Mouse (Mus musculus) adrenal gland, adult 2 months (tissue): ENCODE measurements around the gene Camta1. TPM values are rescaled to one million over a fixed set of nuclear protein-coding genes. Genes with fewer than 3 reads are reported as not detected.

Source experiments
- DNase-seq: peaks from one replicate; pipeline ENCODE4 v3.0.0; 2021
- polyA plus RNA-seq: library from polyadenylated mRNA; depleted of rRNA; stranded (reverse); fragments of >200 nt; gene quantifications from 2 replicates; pipeline ENCODE4 v1.2.3, GENCODE M21; 2012
- total RNA-seq, 2 experiments: library from RNA; stranded (reverse); gene quantifications; 2 replicates each; pipeline ENCODE4 v1.2.3; 2021

Camta1 gene
- total and polyA plus RNA-seq, 3 experiments: 8.5 to 35.0 (median 24.0) TPM

GRCm38 (mm10) chr4:151385985-151386700 lies 475.5 kb downstream of the Camta1 start:
- peak; percentile 8 for DNase-seq

- DNase-seq: no peak
Measured at GRCm38 (mm10) chr4:151377731-151378130, 483.9 kb downstream of the Camta1 start.

DNA sequence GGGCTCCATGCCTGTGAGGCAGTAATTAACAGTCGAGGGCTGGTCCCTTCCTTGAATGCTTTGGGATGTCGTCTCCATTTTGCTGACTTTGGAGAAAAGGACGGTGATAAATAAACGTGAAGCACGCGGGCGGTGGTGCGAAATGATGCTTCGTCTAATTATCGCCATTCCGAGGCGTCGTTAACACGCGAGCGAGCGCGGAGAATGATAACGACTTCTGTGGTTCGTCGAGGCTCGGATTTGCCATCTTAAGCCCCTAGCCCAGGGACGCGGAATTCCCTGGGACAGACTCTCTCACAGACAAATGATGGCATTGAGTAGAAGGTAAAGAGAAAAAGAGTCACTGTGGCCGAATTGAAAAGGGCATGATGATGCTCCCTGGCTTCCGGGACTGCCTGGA lies 485.4 kb downstream of the Camta1 start:
- no peak for DNase-seq

DNA sequence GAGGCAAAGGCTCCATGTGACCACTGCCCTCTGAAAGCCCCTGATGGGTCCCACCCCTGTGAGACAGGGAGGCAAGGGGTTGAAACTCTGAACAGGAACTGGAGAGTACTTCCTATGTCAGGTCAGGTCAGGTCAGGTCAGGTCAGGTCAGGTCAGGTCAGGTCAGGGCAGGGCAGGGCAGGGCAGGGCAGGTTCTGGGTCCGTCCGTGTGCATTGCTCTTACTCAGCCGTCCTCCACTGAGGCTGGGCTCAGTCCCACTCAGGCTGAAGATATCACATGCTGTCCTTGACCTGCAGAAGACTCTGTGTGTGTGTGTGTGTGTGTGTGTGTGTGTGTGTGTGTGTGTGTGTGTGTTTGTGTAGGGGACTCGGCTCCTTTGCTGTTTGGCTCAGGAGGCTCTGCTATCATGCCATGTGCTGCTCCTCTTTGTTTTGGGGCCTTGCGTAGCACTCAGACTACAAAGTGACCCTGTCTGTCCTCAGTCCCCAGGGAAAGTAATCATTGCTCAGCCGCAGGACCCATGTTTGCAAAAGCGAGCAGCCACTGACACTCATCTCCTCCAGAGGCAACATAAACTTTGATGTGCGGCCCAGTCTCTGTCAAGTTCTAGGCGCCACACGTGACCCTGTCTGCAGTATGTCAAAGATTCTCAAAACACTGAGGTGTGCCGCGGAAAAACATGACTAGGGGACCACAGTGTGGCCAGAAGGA lies 488.7 kb downstream of the Camta1 start:
- no peak for DNase-seq

- no peak for DNase-seq
Measured at GRCm38 (mm10) chr4:151366941-151367545, 494.6 kb downstream of the Camta1 start.

DNA sequence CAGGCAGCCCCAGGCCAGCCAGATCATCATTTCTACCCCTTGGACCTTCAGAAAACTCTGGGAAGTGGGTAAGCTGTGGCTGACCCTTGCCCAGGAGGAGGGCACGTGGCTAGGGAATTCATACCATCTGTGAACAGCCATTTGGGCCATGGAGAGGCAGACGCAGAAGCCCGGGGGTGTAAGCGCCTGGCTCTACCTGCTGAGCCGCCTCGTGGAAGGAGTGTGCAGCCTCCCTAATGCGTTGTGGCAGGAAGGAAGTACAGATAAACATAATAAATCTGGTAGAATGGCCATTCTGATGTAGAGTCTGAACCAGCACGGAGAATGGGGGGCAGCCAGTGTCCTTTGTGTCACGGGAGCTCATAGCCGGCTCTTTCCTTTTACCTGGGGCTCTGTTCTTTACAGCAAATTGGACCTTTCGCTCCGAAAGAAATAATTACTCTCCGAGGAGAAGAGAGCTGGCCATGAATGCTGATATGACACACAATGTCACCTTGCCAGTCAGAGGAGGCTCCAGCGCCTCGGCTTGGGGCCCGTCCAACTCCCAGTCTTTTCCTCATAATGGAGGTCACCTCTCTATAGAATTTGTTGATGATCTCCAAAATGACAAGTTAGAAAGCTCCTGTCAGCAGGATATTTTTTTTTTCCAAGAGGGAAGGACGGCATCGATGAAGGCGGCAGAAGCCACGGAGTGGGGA lies 500.6 kb downstream of the Camta1 start:
- peak; percentile 28 for DNase-seq

GRCm38 (mm10) chr4:151355505-151355904 lies 506.2 kb downstream of the Camta1 start:
- no peak for DNase-seq

GRCm38 (mm10) chr4:151352791-151353190 lies 508.9 kb downstream of the Camta1 start:
- DNase-seq: no peak

DNA sequence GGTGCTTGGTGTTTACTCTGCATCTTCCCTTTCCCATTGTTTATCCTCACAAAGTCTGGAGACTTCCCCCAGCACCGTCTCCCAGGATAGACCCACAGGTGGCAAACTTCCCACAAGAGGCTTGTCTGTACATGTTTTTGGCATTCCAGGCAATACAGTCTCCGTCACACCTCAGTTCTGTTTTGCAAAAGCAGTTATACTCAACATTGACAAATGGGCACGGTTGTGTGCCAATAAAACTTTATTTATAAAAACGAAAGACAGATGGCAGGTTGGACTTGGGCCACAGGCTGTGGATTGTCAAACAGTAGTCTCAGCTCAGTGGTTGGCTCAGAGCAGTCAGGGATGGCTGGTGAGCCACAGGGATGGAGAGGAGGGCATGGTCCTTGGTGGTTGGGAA lies 509.4 kb downstream of the Camta1 start:
- no peak for DNase-seq

DNA sequence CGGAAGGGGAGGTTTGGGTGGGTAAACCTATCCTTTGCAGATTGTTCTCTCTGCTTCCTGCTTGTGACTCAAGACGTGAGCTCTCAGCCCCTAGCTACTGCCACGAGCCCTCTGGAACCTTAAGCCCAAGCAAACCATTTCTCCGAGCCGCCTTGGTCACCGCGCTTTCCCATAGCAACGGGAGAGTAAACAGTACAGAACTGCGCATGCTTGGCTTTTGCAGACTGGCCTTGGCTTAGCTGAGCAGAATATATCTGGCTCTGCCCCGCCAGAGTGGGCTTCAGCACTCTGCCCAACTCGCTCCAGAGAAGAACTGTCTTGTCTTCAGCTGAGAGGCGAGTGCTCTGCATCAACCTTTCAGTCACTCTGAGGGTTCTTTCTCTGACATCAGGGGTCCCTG lies 509.9 kb downstream of the Camta1 start:
- DNase-seq: peak; percentile 71

DNA sequence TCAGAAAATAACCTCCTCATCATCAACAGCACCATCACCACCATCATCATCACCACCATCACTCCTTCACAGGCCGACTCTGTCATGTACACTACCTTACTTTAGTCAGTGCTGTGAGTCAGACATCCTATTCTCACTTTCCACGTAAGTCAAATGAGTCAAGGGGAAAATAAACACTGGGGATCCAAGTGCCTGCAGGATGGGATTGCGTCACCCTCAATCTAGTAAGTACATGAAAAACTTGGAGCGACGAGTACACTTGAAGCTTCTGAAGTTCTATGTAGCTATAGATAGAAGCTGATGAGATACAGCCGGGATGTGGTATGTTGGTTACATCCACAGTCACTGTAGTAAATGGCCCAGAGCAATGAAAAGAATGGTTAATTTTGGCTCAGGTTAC lies 514.1 kb downstream of the Camta1 start:
- DNase-seq: no peak

DNA sequence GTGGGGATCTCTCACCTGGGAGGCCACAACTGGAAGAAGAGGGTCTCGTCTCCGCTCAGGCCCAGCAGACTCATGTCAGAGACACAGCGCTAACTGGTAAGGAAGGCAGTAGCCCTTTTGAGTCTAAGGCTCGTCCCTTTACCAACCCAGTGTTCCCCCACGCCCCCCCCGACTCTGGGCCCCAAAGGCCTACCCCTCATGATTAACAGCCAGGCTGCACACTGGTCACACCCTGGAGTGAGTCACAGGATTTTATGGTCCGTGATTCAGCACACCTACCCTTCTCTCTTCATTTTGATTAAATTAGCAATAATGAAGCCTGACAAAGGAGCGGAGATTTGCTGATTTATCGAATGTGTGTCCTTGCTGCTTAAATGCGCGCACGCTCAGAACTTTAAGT lies 515.0 kb downstream of the Camta1 start:
- peak; percentile 50 for DNase-seq

DNA sequence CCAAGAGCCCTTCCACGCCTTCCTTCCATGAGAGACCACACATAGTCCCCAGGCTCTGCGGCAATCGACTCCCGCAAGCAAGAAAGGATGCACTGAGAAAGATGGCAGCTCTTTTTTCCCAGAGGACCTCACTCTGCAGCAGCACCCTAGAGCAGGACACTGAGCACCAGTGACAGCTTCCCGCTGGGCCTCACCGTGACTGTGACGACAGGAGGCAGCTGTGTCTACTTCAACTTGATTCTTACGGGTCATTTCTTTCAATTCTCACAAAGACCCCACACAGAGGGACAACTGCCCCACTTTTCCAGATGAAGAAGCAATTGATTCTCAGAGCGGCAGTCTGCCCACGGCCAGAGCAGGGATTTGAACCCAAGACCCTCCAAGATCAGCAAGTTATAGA lies 516.9 kb downstream of the Camta1 start:
- DNase-seq: no peak

- DNase-seq: peak; percentile 91
Measured at GRCm38 (mm10) chr4:151339421-151339820, 522.3 kb downstream of the Camta1 start.

- peak; percentile 19 for DNase-seq
Measured at GRCm38 (mm10) chr4:151338931-151339330, 522.7 kb downstream of the Camta1 start.

DNA sequence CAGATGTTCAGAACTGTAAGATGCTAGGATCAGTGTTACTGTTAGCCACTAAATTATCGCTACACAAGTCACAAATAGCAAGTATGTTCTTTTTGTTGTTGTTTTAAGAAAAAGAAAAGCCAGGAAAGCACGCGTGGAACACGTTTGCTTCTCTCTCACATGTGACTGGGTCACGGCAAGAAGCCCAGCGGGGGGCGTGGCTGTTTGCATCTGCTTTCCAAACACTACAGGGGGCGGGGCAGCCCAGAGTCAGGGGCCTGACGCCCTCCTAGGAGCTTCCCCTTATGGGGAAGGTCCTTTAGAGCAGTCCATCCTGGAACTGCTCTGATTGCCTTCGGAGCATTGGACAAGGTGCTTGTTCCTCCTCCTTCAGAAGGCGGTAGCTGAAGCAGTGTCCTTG lies 524.1 kb downstream of the Camta1 start:
- DNase-seq: no peak

DNA sequence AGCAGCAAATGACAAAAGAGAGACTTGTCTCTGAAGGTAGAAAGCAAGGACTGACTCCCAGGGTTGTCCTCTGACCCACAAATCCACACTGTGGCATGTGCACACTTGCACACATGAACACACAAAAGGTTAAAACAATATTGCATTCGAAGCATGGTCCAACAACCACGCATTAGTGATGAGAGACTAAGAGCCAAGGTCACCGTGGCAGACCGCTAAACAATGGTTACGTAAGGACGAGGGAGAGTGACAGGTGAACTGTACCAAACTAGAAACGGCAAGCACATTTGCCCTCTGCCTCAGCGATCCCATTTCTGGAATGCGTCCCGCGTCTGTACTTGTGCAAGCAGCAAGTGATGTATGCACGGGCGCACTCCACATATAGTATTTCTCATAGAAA lies 525.3 kb downstream of the Camta1 start:
- DNase-seq: no peak

GRCm38 (mm10) chr4:151334951-151335742 lies 526.5 kb downstream of the Camta1 start:
- peak; percentile 71 for DNase-seq

DNA sequence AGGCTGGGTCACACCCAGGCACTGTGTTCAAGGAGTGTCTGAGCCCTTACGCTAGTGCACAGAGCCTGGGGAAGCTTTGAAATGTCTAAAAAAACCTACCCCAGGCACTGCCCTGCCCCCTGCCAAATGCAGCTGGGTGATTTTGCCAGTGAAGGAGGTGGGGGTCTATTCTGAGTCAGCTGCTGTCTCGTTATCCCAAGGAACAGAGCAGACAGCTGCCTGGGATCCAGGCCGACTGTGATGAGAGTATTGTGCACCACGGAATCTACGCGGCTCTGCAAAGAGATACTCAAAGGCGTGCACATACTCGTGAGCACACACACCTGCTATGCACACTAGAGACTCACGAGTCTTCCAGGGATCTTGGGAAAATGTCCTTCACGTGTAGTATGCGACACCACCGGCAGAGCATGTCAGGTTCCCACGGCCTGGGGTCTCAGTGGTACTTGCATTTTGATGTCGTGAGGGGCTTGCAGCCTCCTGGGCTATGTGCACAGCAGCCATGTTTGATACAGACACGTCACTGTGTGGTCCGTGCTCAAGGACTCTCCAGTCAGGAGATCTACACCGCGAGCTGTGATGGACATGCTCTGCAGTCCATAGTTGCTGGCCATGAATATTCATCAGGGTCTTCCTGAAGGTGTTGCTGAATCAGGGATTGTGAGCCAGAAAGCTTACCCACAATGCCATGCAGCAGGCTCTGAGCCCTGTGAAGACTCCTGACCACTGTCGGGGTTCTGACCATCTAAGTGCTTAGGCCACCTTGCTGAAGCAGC lies 529.4 kb downstream of the Camta1 start:
- DNase-seq: no peak

GRCm38 (mm10) chr4:151330983-151331382 lies 530.7 kb downstream of the Camta1 start:
- no peak for DNase-seq

GRCm38 (mm10) chr4:151328071-151328470 lies 533.6 kb downstream of the Camta1 start:
- no peak for DNase-seq
